Mouse (Mus musculus) large intestine, adult 2 months (tissue): Measurements from ENCODE around the gene Degs1. TPM values are rescaled to one million over a fixed set of nuclear protein-coding genes. Genes with fewer than 3 reads are reported as not detected.
"Not testable (repeated sequence)": the region's sequence is repeated elsewhere in the genome, so short reads cannot be mapped to it uniquely, and the experiment has no call there.

Experiments used
- DNase-seq: peaks from one replicate; pipeline ENCODE4 v3.0.0-alpha.2; 2012; ENCODE audit warnings: low read depth, low spot score
- WGBS: fragments of 180-500 bp; shearing (Covaris S2); methylation state at CpG from one replicate; pipeline ENCODE4 v1.1.7; 2018; 5-methylcytosine and 5-hydroxymethylcytosine counted together
- polyA plus RNA-seq: library from polyadenylated mRNA; depleted of rRNA; stranded (reverse); fragments of >200 nt; gene quantifications from 2 replicates; pipeline ENCODE4 v1.2.3, GENCODE M21; 2012; rRNA removed

Degs1 gene
- 22.7 and 25.3 TPM in 2 replicates for polyA plus RNA-seq

DNA sequence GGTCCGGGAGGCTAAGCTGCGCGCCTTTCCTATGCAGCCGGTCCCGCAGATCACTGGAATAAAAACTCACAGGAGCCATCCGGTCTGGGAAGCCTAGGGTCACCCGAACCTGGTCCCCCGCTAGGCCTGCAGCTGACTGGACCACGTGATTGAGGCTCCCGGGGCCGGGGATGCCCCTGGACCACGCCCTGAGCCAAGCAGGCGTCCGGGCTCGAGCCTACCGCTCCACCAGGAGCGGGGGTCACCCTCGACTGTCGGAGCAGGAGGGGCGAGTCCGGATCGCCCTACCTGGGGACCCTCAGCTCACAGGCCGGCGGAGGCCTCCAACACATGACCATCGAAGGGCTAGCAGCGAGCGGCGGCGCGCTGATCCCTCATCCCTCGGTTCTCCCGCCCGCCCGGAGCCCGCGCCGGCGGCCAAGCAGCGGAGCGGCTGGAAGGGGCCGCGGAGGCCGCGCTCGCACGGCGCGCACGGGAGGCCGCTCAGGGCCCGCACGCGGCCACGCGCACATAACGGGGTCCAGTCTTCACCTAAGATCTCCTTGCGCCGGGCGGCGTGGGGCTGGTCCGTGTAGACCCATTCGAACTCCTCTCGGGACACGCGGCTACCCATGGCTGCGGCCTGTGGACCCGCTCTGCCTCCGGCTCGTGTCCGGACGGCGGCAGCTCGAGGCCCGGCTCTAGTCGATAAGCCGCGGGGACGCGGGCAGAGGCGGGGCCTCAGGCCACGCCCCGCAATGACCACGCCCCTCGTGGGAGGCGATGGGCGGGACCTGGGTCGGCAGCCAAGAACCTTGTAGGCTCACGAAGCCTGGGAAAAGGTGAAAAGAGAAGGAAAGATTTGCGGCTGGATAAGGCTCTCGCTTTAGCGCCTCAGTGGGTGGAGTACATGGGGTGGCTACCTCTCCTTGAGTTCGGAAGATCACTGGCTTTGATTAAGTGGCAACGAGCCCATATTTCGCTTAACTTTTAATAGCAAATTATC, at the start of gene Degs1:
Degs1 (minus strand) TSS at position 714 of the 985 bp plus-strand sequence.
- under 1% methylated on average over 94 of the region's 94 CpGs for WGBS
- DNase-seq: peak; percentile 71

DNA sequence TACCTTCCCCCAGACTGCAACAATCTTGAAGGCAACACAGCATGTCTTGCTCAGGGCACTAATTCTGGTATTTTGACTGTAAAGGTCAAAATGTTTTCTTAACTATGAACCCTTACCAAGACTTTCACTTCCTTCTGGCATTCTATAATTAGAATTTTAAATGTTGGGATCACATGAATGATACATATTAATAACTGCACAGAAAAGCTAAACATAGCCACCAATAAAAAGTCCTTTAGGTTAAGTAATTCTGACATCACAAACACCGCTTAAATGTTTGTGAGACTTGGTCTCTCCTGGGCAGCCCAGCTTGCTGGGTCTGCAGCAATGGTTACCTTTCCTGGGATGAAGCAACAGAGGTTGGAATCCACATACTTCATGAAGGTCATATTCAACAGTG, 43.3 kb upstream of the Degs1 start:
- 92% methylated on average over 1 of the region's 1 CpGs for WGBS
- no peak for DNase-seq

DNA sequence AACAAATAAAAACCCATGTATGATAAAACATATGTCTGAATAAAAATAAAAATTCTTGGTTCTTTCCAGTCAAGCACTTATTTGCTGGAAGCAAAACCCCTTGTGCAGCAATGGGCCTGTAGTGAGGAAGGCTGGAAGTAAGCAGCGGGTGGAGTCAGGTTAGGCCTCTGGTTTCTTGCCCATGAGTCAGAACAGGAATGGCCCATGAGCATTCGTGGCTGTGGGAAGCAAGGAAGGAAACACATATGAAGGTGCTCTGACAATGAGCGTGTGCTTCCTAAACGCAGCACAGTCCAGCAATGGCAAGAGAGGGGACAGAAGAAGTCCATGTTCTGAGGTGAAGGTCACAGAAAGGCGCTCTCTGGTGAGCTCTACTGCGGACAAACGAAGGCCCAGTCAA, 41.9 kb upstream of the Degs1 start:
- no peak for DNase-seq
- 89% methylated on average over 7 of the region's 7 CpGs for WGBS

DNA sequence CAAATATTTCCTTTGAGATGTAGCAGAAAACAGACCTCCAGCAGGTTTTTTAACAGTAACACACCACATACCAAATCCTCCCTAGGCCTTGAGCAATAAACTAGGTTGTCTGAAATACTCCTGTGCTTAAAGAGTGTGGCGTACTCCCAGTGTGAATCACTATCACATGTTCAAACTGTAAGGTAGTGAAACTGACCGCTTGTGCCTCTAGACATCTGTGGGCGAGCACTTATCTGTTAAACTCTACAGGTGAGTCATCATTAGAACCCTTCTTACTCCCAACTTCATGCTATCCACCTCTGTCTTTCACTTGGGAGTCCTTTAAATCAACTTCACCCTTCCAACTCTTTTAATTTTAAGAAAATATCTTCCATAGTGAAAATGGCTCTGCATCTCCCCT, 40.5 kb upstream of the Degs1 start:
- 96% methylated on average over 3 of the region's 3 CpGs for WGBS

GRCm38 (mm10) chr1:182314201-182314600, 31.6 kb upstream of the Degs1 start:
- WGBS: 98% methylated on average over 5 of the region's 5 CpGs
- DNase-seq: no peak

More for the DNA sequence above, 40.5 kb upstream of the Degs1 start:
- no peak for DNase-seq

GRCm38 (mm10) chr1:182313181-182313580, 30.6 kb upstream of the Degs1 start:
- DNase-seq: no peak
- WGBS: 89% methylated on average over 8 of the region's 8 CpGs

DNA sequence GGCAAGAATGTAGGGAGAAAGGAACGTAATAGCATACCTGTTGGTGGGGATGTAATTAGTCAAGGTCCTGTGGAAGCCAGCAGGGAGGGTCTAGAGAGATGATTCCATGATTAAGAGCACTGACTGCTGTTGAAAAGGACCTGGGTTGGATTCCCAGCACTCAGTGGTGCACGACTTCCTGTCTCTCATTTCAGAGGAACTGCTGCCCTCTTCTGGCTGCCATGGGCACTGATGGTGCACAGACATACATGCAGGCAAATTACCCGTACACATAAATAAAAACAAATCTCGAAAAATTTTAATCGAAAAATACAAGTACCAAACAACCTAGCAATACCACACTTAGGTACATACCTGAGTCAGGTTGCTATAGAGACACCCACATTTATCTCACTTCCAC, 28.8 kb upstream of the Degs1 start:
- no peak for DNase-seq
- WGBS: over 99% methylated on average over 5 of the region's 5 CpGs

GRCm38 (mm10) chr1:182310316-182310715, 27.7 kb upstream of the Degs1 start:
- 89% methylated on average over 2 of the region's 2 CpGs for WGBS
- DNase-seq: no peak

- DNase-seq: no peak
- WGBS: 66% methylated on average over 5 of the region's 5 CpGs
Observed at GRCm38 (mm10) chr1:182309403-182309802, 26.8 kb upstream of the Degs1 start.

- DNase-seq: no peak
- WGBS: 78% methylated on average over 5 of the region's 5 CpGs
Observed at GRCm38 (mm10) chr1:182302916-182303315, 20.3 kb upstream of the Degs1 start.

- 71% methylated on average over 6 of the region's 6 CpGs for WGBS
- DNase-seq: no peak
Observed at GRCm38 (mm10) chr1:182302176-182302870, 19.7 kb upstream of the Degs1 start.

DNA sequence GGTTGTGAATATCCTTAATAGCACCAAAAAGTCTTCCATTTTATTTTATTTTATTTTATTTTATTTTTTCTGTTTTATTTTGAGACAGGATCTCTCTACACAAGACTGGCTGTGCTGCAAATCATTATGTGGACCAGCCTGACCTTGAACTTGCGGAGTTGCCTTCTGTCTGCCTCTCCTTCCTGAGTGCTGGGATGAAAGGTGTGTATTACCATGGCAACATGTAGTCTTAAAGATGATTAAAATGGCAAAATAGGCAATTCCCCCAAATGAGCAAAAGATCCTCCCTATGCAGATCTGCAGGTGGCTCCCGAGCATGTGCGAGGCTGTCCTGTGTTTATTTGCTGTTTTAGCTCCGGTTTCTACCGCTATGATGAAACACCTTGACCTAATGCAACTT, 15.2 kb upstream of the Degs1 start:
- 91% methylated on average over 5 of the region's 5 CpGs for WGBS
- DNase-seq: no peak

- DNase-seq: no peak
- 88% methylated on average over 3 of the region's 3 CpGs for WGBS
Observed at GRCm38 (mm10) chr1:182297246-182297645, 14.6 kb upstream of the Degs1 start.

DNA sequence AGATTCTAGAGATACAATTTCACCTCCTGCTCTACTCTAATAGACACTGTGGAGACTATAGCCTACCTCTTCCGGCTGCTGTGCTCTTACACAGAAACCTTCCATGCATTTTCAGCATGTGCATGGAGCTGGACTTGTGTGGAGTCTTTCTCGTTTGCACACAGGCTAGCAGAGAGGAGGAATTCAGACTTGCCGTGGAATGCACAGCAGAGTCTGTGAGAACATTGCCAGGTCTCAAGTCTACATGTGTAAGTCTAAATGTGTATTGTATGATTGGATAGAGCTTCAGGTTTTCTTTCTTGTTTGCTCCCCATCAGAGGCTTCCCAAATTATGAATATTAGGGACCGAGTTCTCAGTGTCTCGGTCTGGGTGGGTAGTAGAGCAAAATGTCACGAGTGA, 14.2 kb upstream of the Degs1 start:
- DNase-seq: no peak

DNA sequence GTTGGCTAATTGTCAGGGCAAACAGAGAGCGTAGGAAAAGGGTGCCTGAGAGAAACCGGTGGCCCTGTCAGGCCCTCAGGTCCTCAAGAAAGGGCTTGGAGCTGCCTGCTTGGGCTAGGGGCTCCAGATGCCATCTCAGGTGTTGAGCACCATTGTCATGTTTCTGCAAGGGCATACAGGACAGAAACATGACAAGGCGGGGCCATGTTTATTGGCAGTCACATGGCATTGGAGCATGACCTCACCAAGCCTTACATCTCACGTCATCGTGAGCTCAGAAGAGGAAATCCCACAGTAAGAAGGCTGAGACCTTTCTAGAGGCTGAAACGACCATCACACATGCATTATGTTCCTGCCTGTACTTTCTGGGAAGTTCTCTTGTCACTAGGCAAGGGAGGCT, 13.5 kb upstream of the Degs1 start:
- WGBS: 78% methylated on average over 6 of the region's 6 CpGs
- DNase-seq: no peak

More for the DNA sequence above, 14.2 kb upstream of the Degs1 start:
- WGBS: 91% methylated on average over 6 of the region's 6 CpGs

DNA sequence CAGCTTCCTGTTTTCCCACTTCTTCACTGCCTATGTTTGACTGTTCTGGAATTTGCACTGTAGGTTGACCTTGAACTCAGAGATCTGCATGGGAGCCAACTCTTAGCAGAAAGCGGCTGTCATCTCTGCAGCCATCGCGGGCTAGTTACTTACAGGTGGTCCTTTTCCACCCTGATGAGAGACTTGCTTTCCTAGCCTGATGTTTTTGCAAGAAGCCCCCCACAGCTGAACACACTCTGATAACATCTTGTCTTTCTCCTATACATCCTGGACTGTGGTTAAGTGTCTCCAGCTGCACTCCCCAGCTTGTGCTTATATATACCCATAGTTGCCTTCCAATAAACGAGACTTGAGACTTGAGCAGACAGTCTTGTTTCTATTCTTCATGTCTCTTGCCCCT, 9.7 kb upstream of the Degs1 start:
- DNase-seq: no peak

GRCm38 (mm10) chr1:182290741-182291140, 8.1 kb upstream of the Degs1 start:
- 86% methylated on average over 3 of the region's 3 CpGs for WGBS
- DNase-seq: not testable (repeated sequence)

More for the DNA sequence above, 9.7 kb upstream of the Degs1 start:
- WGBS: 80% methylated on average over 4 of the region's 4 CpGs

- no peak for DNase-seq
- WGBS: 54% methylated on average over 2 of the region's 2 CpGs
Observed at GRCm38 (mm10) chr1:182289781-182290180, 7.2 kb upstream of the Degs1 start.

DNA sequence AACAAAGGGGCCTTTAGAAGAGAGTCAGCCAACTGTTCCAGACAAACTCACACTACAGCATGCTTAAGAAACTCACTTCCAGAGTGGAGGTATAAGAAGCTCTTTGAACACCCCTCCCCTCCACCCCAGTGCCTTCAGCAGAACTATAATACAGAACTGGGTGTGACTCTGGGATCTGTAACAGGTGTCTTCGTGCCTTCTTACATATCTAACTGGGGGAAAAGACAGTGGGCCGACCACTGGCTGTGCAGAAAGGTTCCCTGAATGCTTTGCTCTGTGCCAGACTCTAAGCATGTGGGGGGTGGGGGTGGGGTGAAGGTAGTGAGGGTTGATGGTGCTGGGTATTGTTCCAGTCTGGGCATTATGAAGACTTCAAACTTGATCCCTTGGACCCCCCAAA, 6.0 kb upstream of the Degs1 start:
- WGBS: 46% methylated on average over 2 of the region's 2 CpGs
- DNase-seq: no peak

GRCm38 (mm10) chr1:182287781-182288180, 5.2 kb upstream of the Degs1 start:
- WGBS: 83% methylated on average over 7 of the region's 7 CpGs

GRCm38 (mm10) chr1:182284795-182285194, 2.2 kb upstream of the Degs1 start:
- WGBS: 92% methylated on average over 2 of the region's 2 CpGs
- DNase-seq: no peak

More at GRCm38 (mm10) chr1:182287781-182288180, 5.2 kb upstream of the Degs1 start:
- no peak for DNase-seq
